ENCODE assay signal across 1 mouse cellular context in the genomic region with DNA sequence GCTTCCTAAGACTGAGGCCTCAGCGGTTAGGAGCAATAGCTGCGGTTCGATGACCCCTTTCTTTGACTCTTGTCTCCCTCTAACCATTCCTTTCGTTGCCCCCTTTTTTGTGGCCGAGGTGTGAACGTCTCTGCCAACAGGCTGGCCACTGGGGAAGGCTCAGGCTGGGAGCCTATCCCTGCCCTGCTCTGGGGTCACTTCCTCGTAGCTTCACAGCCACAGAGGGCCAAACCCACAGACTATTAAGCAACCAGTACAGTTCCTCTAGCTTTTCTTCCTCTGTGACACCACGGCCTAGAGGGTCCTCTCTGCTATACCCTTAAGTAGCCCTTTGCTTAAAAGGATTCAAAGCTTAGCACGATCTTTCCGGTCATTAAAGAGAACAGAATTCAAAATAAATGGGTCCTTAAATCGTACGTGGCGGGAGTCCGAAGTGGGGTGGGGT.
TF ChIP-seq lines count a peak whose summit lies in the region.

No protein-coding gene starts in this region.

TF ChIP-seq in MEL, 35 proteins besides CTCF, POLR2A, EP300 and RAD21 (continued from another document):
- TF ChIP-seq HCFC1 (IDR thresholded peaks at IDR 0.05; ENCODE audit: low read depth, low read length), result 0 out of 2 replicates have a peak, but pooled peaks have one; percentile 32
- no peak for TF ChIP-seq SMC3 (IDR thresholded peaks at IDR 0.05; ENCODE audit: low read depth, low read length)
